Mouse (Mus musculus) kidney, postnatal 4 days (tissue): Measurements from ENCODE around the gene Pex14.
A peak's percentile ranks its signal among the peaks of the same experiment; 100 is the strongest.

Experiments
- DNase-seq, 2 experiments: peaks; one replicate each; pipeline ENCODE4 v3.0.0; 2021; ENCODE audit warnings: mixed read lengths in 2 of 2

Pex14 gene

DNA sequence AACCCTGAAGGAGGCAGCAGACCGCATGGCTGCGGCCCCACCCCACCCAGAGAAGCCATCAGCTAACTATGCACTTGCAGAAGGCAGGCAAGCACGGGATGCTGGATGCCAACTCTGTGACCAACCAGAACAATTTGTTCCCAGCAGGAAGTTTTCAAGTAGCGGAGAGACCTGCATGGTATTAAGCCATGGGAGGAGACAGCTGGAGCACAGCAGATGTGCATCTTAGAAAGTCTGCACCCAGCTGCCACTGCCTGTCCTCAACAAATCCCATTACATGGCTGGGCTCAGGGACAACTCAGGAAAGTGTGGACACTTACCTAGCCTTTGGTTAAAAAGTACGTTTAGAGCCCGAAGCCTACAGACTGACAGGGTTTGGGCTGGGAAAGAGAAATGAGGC is 117.4 kb downstream of the Pex14 start:
- no peak for DNase-seq

DNA sequence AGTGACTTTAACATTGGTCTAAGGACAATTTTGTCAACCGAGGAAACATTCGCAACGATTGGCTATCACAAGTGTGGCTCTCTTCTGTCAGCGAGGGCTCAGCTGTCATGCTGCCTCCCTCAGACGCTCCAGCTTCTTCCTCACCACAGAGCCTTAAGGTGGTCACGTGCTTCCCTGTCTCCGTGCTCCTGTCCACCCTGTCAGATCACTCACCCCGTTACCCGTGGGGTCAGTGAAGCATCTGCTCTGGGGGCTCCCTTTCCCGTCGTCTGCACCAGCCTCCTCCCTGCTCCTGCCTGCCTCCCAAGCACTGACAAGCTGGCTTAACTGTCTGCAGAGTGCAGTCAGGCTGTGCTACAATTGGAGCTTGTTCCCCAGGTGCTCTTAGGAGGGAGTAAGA is 119.8 kb downstream of the Pex14 start:
- no peak for DNase-seq

DNA sequence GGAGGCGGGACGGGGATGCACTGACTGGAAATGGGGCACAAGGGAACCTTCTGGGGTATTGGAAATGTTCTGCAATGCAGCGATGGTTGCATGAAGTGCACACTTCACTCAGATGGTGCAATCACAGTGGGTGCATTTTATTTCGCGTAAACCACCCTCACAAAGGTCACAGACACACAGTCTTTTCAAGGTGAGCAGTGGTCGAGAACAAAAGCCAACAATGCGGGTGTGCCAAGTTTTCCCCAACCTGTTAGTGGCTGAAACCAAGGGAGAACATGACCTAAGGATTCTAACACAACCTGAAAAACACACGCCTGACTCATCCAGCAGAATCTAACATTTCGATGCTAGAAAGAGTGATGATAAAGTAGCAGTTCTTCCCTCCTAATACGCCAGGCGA is 120.8 kb downstream of the Pex14 start:
- no peak for DNase-seq

DNA sequence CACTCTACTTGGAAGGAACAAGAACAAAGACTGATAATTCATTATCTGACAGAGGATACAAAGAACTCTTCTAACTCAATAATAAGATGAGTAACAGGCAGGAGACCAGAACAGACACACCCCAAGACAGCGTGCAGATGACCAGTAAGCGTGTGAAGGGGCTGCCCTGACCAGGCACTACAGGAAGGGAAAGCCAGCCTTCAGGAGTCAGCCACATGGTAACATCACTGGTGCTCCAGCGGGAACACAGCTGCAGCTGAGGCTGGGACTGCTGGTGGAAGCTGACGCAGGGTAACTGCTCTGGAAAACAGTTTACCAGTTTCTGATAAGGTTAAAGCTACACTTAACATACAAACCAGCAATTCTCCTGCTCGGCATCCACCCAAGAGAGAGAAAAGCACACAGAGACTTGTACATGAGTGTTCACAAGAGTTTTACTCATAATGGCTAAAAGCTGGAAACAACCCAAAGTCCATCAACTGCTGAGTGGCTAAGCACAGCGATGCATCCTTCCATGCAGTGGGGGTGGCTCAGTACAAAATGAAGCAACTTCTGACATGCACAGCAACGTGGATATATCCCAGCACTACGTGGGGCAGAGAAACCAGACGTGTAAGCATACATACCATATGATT is 121.3 kb downstream of the Pex14 start:
- no peak for DNase-seq

DNA sequence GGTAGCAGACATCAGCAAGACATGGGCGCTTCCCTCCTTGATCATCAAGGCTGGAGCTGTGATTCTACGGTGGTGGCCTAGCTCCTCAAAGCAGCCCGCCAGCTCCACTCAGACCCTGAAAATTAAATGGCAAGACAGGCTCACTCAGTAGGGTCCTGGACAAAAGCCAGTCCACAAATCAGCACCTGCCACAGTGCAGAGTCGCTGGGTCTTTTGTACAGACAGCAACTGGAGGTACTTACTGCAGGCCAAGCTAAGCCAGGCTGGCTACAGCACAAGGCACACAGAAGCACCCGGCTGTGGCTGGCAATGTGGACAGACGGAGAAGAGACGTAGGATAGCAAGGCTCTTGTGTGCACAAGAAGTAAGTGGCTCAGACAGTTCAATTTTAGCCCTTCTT is 124.8 kb downstream of the Pex14 start:
- no peak for DNase-seq

DNA sequence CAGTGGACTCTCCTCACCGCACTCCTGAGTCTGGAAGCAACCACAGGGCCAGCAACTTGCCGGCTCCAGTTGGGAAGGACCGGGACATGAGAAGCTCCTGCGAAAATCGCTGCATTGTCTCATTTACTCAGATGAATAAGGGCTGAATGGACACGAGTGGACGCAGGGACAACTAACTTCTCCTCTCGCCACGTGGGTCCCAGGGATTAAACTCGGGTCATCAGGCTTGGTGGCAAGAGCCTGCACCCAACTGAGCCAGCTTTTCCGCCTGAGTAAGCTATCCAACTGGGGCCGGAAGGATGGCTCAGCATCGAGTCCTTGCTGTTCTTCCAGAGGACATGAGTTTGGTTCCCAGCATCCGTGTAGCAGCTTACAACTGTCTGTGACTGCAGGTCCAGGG is 126.3 kb downstream of the Pex14 start:
- DNase-seq: peak in 1 of 2 experiments; percentile 18

DNA sequence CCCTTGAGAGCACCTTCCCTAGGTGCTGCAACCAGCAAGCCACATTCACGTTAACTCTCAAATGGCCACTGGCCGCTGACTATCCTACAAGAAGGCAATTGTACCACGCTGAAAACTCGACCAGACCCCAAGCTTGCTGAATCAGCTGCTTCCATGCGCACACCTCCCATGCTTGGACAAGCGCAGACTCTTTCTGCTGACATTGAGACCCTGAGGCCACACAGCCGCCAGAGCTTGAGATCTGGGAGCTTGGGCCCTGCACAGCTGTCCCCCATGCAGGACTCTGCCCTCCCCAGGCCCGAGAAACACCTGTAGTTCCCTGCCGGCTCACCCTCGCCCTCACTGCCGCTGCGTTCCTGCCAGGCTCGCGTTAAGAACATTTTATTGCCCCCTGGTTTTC is 127.0 kb downstream of the Pex14 start:
- peak; percentile 27 to 55 for DNase-seq

DNA sequence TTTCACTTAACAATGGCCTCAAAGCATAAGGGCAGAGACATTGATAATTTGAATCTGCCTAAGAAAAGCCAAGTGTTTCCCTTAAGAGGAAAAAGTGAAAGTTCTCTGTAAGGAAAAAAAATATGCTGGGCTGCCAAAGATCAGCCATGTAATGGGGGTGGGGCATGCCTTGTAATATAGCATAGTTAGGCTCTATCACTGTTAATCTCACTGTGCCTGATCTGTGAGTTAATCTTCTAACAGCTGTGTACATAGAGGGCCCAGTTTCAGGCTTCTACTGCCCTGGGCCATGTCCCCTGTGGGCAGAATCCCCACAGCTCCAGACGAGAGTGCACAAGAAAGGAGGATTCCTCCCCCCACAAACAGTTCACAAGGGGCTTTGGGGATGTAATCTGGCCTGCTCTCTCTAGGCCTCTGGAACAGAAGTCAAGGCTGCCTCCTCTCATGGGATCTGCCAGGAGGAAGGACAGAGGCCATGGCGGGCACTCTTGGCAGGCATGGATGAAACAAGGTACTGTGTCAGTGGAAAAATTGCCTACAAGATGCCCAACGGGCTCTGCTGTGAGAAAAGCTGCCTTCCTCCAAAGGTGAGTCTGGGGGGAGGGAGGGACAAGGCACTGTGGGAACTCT is 127.9 kb downstream of the Pex14 start:
- DNase-seq: no peak

DNA sequence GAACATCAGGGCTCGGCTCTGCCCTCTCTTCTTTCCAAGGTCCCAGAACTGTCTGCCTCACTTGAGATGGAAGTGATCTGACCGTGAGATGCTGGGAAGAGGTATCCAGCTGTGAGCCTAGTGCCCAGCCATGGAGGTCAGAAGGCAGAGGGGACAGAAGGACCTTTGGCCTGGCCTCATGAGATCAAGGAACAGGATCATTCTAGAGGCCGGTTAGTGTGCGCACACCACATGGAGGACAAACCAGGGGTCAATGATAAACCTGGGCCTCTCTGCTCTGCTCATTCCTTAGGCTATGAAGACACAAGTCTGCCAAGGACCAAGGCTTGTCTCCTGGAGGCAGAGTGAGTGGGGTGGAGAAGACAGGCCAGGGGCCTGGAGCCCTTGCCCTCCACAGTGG is 128.9 kb downstream of the Pex14 start:
- DNase-seq: no peak

DNA sequence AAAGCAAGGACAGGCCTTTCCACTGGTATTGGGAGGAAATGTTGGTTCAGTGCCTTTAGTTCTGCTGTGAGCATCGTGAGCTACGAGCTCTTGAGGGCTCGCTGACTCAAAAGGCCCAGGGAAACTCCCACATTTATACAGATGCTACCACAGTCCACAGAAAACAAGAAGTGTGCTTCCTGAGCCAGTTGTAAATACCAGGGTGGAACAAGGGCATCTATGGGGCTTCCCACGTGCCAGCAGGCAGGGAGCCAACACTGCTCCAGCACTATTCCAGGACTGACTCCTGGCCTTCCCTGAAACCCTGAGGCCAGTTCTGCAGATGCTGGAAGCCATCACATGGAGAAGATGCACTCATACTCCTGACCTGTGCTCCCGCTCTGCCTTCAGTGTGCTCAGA is 130.1 kb downstream of the Pex14 start:
- peak; percentile 47 to 64 for DNase-seq

DNA sequence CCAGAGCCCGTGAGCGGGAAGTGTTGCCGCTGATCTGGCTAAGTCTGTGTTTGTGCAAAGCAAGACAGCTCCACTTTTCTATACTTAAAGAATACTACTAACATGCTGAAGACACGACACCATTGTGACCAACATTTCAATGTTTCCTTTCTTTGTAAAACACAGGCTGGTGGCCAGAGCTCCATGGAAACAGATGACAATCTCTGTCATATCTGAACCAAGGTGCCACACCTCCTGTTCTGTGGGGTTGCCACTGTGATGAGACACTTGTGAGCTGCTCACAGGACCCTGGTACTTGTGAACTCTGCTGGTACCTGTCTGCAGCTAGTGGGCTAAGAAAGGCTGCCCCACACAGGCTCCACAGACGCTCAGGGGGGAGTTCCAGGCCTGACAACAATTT is 130.8 kb downstream of the Pex14 start:
- DNase-seq: no peak

DNA sequence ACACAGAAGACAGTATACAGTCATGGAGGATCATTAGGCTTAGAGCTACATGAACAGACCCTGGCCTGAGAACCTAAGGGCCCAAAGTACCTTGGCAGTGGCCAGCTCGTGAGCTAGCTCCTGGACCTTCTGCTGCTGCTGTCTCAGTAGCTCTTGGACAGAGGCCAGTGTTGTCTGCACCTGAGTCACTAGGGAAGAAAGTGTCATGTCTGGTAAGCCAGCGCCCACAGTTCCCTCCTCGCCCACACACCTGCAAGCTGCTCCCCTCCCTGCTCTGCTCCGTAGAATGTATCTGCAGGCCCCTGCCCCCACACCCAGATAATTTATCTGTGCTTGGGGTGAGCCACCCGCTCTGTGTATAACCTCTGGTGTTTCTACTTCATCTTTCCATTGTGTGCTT is 133.5 kb downstream of the Pex14 start:
- no peak for DNase-seq

DNA sequence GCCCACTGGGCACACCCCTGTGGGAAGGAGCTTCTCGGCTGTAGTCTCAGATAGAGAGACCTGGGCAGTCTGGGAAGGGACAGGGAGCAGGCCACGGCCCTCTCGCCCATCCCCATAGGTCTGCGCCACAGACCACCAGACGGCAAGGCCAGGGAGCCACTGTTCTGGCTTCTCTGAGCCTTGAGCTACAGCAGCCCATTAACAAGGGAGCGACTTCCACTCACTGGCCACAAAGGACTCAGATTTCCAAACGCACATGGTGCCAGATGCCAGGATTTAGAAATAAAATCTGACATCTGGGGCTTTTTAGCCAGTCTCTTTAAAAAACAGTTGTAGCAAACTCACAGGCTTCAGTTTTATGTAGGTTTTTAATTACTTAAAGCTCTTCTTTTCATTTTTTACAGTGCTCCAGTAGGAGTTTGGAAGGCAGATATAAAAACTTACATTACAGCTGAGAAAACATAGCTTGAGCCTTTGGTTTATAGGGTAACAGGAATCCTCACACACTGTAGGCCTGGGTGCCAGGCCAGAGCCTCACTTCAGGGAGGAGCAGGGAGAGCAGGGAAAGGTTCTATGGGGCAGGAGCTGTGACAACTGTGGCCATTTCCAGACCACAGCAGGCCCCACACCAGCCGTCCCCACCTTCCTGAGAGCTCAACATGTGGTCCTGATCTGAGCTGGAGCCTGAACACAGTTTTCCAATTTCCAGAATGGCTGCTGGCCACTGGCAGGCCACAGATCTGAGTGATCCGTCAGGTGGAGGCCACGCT is 134.9 kb downstream of the Pex14 start:
- no peak for DNase-seq

DNA sequence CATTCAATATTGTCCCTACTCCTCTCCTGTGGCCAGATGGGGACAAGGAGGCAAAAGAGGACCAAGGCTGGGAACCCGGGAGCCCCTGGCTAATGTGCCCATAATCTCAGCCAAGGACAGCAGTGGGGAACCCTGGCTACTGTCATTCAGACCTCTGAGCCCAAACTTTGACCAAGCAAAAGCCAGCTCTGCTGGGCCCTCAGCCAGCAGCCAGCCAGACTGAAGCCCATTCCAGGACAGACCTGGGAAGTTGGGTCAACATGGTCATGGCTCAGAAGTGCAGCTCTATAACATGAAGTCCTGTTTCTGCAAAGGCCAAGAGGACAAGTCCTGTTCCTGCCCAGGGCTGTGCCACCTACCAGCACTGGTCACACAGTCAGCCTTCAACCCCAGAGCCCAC is 137.6 kb downstream of the Pex14 start:
- DNase-seq: no peak

DNA sequence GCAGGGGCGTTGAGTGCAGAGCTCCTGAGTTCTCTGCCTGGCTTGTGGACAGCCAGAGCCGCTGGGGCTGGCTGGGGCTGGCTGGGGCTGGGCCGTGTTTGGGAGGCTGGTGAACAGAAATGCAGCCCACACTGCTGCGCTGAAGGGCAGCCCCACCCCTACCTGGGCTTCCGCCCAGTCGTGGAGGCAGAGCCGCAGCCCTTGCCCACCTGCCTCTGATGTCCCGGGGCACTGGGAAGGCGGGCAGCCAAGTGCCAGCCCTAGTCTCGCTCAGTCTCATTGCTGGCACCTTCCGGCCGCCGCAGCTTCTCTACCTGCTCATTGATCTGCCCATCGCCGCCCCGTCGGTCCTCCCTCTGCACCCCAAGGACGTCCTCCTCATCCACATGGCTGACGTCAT is 138.6 kb downstream of the Pex14 start:
- no peak for DNase-seq

DNA sequence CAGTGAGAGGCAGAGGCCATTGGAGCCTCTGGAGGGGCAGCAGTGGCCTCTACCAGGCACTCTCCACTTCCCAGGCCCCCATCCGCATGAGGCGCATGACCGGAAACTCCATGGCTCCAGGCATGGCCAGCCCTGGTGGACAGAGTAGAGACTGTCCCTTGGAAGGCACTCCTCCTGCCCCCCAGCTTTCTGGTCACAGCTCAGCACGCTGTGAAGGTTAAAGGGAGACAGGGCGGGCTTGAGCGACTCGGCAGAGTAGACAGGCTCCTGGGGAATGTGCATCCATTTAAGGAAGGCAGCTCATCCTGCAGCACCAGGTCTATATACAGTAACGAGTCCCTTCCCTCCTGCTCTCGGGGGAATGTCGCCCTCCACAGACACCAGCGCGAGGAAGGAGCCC is 139.7 kb downstream of the Pex14 start:
- peak; percentile 65 to 79 for DNase-seq

DNA sequence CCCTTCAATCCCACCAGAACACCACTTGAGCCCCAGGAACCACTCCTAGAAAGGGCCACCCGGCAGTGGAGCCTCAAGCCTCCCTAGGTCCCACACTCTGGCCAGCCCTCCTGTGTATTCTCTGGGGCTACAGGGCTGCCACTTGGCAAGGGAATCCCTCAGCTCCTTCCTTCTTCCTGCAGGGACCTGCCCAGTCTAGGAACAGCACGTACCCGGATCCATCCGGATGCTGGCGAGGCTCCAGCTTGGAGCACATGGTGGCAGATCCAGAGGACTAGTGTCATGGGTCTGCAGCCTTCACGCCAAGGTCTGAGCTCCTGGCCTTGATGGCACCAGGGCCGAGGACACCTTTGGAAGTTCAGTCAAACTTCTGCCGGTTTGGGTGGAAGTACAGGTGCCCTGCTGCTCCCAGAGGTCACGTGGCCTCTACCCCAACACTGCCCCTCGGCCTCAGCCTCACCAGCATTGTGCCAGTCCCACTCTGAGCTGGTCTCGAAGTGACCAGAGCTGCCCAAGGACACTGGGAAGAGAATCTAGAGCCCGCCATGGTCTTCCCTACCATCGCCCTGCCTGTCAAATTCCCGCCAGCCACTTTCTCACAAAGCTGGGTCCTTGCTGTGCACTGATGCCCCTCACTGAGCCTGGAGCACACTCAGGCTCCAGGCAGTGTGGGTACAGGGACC is 144.4 kb downstream of the Pex14 start:
- DNase-seq: peak; percentile 61 to 74

DNA sequence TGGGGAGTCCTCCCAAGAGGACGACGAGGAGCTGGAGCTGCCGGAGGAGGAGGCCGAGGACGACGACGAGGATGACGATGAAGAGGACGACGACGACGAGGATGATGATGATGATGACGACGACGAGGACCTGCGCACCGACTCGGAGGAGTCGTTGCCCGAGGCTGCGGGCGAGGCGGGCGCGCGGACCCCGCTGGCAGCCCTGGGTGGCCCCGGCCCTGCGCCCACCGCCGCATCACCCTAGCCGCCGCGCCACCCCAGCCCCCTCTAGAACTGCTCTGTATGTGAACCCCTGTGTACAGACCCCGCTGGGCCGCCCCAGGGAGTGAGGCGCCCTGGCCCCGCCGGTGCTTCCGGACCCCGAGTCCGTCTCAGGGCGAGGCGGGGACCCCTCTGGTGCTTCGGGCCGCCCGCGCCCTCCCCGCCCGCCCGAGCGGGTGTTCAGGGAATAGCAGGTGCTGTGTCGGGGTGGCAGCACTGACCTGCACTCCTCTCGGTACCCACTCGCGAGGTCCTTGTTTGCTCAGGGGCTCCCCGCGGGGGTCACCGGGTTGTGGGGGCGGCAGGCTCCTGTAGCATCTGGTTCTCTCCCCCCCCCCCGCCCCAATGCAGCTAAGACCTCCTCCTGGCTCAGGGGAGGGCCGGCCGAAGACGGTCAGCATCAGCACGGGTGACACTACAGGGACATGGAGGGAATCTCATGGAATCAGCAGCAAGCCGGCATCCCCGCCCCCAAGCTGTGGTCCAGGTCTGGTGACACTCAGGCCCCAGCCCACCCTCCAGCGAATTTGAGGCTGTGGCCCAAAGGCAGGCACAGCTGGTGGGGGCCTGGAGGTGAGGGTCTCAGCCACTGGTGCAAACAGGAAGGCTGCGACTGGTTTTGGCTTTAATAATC is 147.1 kb downstream of the Pex14 start:
- peak in 1 of 2 experiments; percentile 49 for DNase-seq

DNA sequence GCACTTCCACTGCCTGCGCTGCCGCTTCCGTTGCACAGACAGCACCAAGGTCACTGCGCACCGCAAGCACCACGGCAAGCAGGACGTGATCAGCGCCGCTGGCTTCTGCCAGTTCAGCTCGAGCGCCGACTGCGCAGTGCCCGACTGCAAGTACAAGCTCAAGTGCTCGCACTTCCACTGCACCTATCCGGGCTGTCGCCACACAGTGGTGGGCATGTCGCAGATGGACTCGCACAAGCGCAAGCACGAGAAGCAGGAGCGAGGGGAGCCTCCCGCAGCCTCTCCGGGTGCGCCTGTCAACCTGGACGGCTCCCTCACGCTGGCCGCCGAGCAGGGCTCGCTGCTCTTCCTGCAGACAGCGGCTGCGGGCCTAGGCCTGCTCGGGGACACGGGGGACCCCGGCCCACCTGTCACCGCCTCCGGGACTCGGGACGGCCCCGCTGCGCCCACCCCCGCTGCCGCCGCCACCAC is 147.8 kb downstream of the Pex14 start:
- peak; percentile 51 to 62 for DNase-seq

DNA sequence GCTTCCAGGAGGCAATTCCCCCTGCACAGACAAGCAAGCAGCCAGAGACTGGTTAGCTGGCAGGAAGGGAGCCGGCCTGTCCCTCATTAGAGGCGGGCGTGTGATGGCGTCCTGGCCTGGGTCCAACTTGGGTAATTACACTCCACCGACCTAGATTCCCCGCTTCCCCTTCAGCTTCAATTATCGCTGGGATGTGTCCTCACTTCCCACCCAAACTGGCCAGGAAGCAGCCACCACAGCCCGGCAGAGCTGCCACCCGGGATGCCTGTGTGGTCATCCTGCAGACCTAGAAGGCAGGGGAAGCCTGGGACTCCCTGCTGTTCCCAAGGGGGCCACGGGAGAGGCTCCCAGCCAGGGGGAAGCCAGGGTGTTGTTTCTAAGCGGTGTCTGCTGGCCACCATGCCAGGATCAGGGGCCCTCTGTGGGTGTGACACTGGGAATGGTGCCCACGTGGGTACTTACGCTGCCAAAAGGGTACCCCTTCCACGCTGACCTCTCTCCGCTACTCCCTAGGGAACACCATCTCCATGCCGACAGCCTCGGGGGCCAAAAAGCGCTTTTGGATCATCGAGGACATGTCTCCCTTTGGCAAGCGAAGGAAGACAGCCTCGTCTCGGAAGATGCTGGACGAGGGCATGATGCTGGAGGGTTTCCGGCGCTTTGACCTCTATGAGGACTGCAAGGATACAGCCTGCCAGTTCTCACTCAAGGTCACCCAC is 148.6 kb downstream of the Pex14 start:
- DNase-seq: peak; percentile 75 to 82

DNA sequence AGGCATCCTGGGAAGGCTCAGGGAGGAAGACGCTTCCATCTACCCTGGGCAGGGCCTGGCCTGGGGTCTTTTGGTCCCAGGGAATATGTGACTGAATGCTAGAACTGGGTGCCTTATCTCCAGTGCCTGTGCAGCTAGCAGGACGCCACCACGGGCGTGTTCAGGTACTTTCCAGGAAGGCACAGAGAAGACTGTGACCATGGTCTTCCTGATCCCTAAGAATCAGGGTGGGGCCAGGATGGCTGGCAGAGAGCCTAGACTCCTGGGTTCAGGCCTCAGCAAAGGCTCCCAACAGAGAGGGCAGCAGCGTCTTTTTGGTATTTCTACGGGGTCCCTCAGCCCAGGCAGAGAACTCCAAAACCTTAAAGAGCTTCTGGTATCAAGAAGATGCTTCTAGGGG is 149.2 kb downstream of the Pex14 start:
- DNase-seq: no peak
